ENCODE assay signal across 12 mouse cellular contexts in genomic region chr5:144203398-144203959, GRCm38 (mm10). TPM values are rescaled to one million over a fixed set of nuclear protein-coding genes. Genes with fewer than 3 reads are reported as not detected.
"Had no signal": no experiment of that assay in that cellular context is flagged by ENCODE, and none has a peak within 500 bp of the region (broad histone marks: within the 10 kb centered on the region; RNA-seq: fewer than 3 reads in every experiment).

No protein-coding gene starts in this region.

- H3K27me3 ChIP-seq: limb, embryonic 13.5 days; midbrain, embryonic 12.5 days; neural tube, embryonic 13.5 days had no signal

- DNase-seq: kidney, postnatal 25 days; layer of hippocampus, postnatal 36 days; left cerebral cortex, postnatal 4 days; lung, adult 18-20 months; retina, postnatal 1 day; right cerebral cortex, postnatal 14 days; thymus, postnatal 36 days had no signal

- H3K4me3 ChIP-seq: limb, embryonic 13.5 days; midbrain, embryonic 12.5 days; neural tube, embryonic 13.5 days had no signal

- H3K9me3 ChIP-seq: midbrain, embryonic 12.5 days had no signal

- H3K4me1 ChIP-seq: limb, embryonic 13.5 days; midbrain, embryonic 12.5 days; neural tube, embryonic 13.5 days had no signal

- H3K27ac ChIP-seq: limb, embryonic 13.5 days; liver, embryonic 14.5 days; midbrain, embryonic 12.5 days; neural tube, embryonic 13.5 days had no signal

RNA-seq across cellular contexts. Expression of gene Bhlha15, which starts 13.4 kb away (rescaled TPM):
- polyA plus RNA-seq: midbrain, embryonic 12.5 days; midbrain, embryonic 16.5 days had no signal
